Mouse (Mus musculus) lung, postnatal 14 days (tissue): ENCODE measurements around the gene Zdhhc13.

Experiments used
- DNase-seq: peaks from one replicate; pipeline ENCODE4 v3.0.0; 2021

Gene Zdhhc13

GRCm38 (mm10) chr7:48788348-48788747, 455 bp upstream of the Zdhhc13 start:
- DNase-seq, result peak; percentile 4

GRCm38 (mm10) chr7:48790117-48790516, 1.3 kb downstream of the Zdhhc13 start:
- no peak for DNase-seq

- DNase-seq, result no peak
These were observed 2.6 kb downstream of the Zdhhc13 start for GRCm38 (mm10) chr7:48791412-48791811.

GRCm38 (mm10) chr7:48795130-48795529, 6.3 kb downstream of the Zdhhc13 start:
- DNase-seq, result no peak

- DNase-seq, result no peak
These were observed 14.6 kb downstream of the Zdhhc13 start for GRCm38 (mm10) chr7:48803381-48803780.

GRCm38 (mm10) chr7:48806587-48806986, 17.8 kb downstream of the Zdhhc13 start:
- no peak for DNase-seq

GRCm38 (mm10) chr7:48810652-48811051, 21.8 kb downstream of the Zdhhc13 start:
- no peak for DNase-seq

GRCm38 (mm10) chr7:48812358-48812757, 23.6 kb downstream of the Zdhhc13 start:
- no peak for DNase-seq

GRCm38 (mm10) chr7:48813594-48813993, 24.8 kb downstream of the Zdhhc13 start:
- DNase-seq, result no peak

GRCm38 (mm10) chr7:48821654-48822053, 32.9 kb downstream of the Zdhhc13 start:
- DNase-seq, result no peak

- no peak for DNase-seq
These were observed 34.8 kb downstream of the Zdhhc13 start for GRCm38 (mm10) chr7:48823621-48824020.

GRCm38 (mm10) chr7:48824671-48825070, 35.9 kb downstream of the Zdhhc13 start:
- DNase-seq, result no peak

- DNase-seq, result no peak
These were observed 36.4 kb downstream of the Zdhhc13 start for GRCm38 (mm10) chr7:48825170-48825569.

- DNase-seq, result no peak
These were observed 40.5 kb downstream of the Zdhhc13 start for GRCm38 (mm10) chr7:48829177-48829910.

GRCm38 (mm10) chr7:48830395-48830794, 41.6 kb downstream of the Zdhhc13 start:
- peak; percentile 54 for DNase-seq

GRCm38 (mm10) chr7:48832735-48833134, 43.9 kb downstream of the Zdhhc13 start:
- no peak for DNase-seq

- no peak for DNase-seq
These were observed 45.7 kb downstream of the Zdhhc13 start for GRCm38 (mm10) chr7:48834371-48834970.

GRCm38 (mm10) chr7:48834989-48835626, 46.3 kb downstream of the Zdhhc13 start:
- no peak for DNase-seq

GRCm38 (mm10) chr7:48836949-48837348, 48.1 kb downstream of the Zdhhc13 start:
- DNase-seq, result no peak

- no peak for DNase-seq
These were observed 49.6 kb downstream of the Zdhhc13 start for GRCm38 (mm10) chr7:48838434-48838833.

GRCm38 (mm10) chr7:48840545-48840944, 51.7 kb downstream of the Zdhhc13 start:
- no peak for DNase-seq

GRCm38 (mm10) chr7:48841538-48841937, 52.7 kb downstream of the Zdhhc13 start:
- DNase-seq, result no peak

- DNase-seq, result no peak
These were observed 53.5 kb downstream of the Zdhhc13 start for GRCm38 (mm10) chr7:48842353-48842752.

GRCm38 (mm10) chr7:48843541-48843940, 54.7 kb downstream of the Zdhhc13 start:
- DNase-seq, result no peak
